Mouse (Mus musculus) thymus, adult 2 months (tissue): ENCODE data around the gene Erich6. TPM values are rescaled to one million over a fixed set of nuclear protein-coding genes. Genes with fewer than 3 reads are reported as not detected.

Experiments
- DNase-seq: peaks from one replicate; pipeline ENCODE4 v3.0.0; 2021
- H3K27ac ChIP-seq: fragments of 200-500 bp; 2 replicates; pipeline ENCODE4 v1.5.1; 2012; ENCODE audit warnings: low read length, control low read depth; ENCODE audit not compliant: control insufficient read depth, insufficient read depth
- H3K27me3 ChIP-seq: fragments of 200-500 bp; 2 replicates; pipeline ENCODE4 v1.6.1; 2012; ENCODE audit warnings: mild to moderate bottlenecking, low read length, moderate library complexity, mixed read lengths; ENCODE audit not compliant: control insufficient read depth, insufficient read depth
- H3K36me3 ChIP-seq: fragments of 200-500 bp; 2 replicates; pipeline ENCODE4 v1.6.1; 2012; ENCODE audit warnings: mild to moderate bottlenecking, low read length, moderate library complexity; ENCODE audit not compliant: control insufficient read depth, insufficient read depth
- H3K4me1 ChIP-seq: fragments of 200-500 bp; replicated peaks from 2 replicates; pipeline ENCODE4 v1.6.1; 2012; ENCODE audit warnings: low read length; ENCODE audit not compliant: control insufficient read depth, insufficient read depth
- H3K4me3 ChIP-seq: fragments of 200-500 bp; 2 replicates; pipeline ENCODE4 v1.5.1; 2012; ENCODE audit warnings: mild to moderate bottlenecking, low read length, control low read depth, moderate library complexity; ENCODE audit not compliant: control insufficient read depth, insufficient read depth
- CTCF ChIP-seq: fragments of 200-500 bp; IDR thresholded peaks from 2 replicates; pipeline ENCODE4 v1.5.1; 2012; ENCODE audit warnings: mild to moderate bottlenecking, control low read depth, low read length, moderate library complexity, borderline replicate concordance; ENCODE audit not compliant: control insufficient read depth, poor library complexity, insufficient read depth; ENCODE audit errors: extremely low read depth
- POLR2A ChIP-seq: fragments of 200-500 bp; IDR thresholded peaks from 2 replicates; pipeline ENCODE4 v1.6.1; 2012; ENCODE audit warnings: mild to moderate bottlenecking, low read length, control low read depth, moderate library complexity; ENCODE audit not compliant: control insufficient read depth, poor library complexity, insufficient read depth; ENCODE audit errors: extremely low read depth
- WGBS: fragments of 180-500 bp; shearing (Covaris S2); methylation state at CpG from one replicate; pipeline ENCODE4 v1.1.7; 2018; 5-methylcytosine and 5-hydroxymethylcytosine counted together
- polyA plus RNA-seq: library from polyadenylated mRNA; depleted of rRNA; stranded (reverse); fragments of >200 nt; gene quantifications from 2 replicates; pipeline ENCODE4 v1.2.3, GENCODE M21; 2012

Erich6 gene
- polyA plus RNA-seq, 1 experiment = not detected

DNA sequence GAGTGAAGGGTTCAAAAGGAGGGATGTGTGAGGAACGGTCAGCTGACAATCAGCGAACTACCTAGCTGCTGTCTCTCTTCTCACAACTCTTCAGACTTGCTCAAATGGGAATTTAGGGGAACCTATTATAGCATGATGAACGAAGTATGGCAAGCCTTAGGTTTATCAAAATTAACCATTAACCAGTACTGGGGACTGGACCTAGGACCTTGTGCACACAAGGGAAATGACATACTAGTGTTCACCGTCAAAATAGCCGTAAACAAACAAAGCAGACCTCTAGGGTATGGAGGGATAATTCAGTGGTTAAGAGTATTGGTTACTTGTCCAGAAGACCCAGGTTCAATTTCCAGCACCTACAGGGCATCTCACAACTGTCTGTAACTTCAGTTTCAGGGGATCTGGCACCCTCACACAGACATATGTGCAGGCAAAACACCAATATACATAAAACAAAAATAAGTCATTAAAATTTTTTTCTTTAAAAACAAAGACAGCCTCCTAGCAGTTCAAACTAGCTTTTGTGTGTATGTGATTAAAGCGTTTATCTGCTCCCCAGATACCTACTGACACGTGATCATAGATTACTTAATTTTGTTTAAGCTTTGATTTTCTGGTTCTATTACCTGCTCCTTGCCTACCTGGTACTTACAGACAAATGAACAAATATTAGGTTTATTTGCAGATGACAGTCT lies 44.1 kb upstream of the Erich6 start:
- no peaks in the 10 kb centered on the region for H3K27me3 ChIP-seq
- H3K4me1 ChIP-seq = 0 out of 2 replicates have a peak, but pooled peaks cover 3% of the 10 kb centered on the region
- WGBS = 94% methylated on average over 7 of the region's 7 CpGs
- no peaks in the 10 kb centered on the region for H3K36me3 ChIP-seq
- TF ChIP-seq POLR2A (no peak), CTCF (no peak)
- no peak overlapping the region for H3K27ac ChIP-seq
- no peak for DNase-seq
- H3K4me3 ChIP-seq = no peak overlapping the region

DNA sequence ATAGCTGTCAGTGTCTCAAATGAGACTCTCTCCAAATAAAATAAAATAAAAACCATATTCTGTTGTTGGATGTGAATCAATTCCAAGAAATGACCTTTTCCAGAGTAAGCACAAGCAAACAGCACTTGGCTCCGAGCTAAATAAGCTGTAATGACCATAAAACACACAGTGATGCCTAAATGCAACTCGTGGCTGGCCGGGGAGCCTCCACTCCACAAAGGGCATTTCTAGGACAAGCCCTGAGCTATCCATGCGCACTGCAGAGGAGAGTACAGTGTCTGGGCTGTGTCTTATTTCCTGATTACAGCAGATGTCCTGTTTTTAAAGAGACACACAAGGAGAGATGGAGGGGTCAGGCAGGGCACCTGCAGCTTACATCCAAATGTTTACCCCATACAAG lies 43.0 kb upstream of the Erich6 start:
- Histone ChIP-seq H3K27me3 (no peaks in the 10 kb centered on the region), H3K4me3 (no peak overlapping the region), H3K36me3 (peaks cover 4% of the 10 kb centered on the region; the same call in 1 of the 2 replicates), H3K27ac (no peak overlapping the region), H3K4me1 (0 out of 2 replicates have a peak, but pooled peaks cover 3% of the 10 kb centered on the region)
- TF ChIP-seq CTCF (no peak), POLR2A (no peak)
- 89% methylated on average over 4 of the region's 4 CpGs for WGBS
- DNase-seq = no peak

DNA sequence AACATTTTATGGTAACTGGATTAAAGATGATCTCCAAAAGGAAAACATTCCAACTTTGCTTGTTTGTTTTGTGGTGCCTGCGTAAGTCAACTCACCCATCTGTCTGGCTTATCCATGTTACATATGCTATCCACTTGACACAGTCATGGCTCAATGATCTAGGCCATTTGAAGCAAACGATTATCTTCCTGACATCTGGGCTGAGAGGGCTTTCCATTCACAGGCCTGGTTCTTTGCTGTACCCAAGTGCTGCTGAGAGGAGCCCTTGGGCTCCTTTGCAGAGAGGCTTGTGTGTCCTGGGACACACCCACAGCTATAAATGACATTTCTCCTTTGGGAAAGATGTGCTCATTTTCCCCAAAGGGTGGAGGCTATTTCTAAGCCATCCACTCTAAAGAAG lies 41.9 kb upstream of the Erich6 start:
- H3K4me3 ChIP-seq = no peak overlapping the region
- 90% methylated on average over 2 of the region's 2 CpGs for WGBS
- 0 out of 2 replicates have a peak, but pooled peaks cover 3% of the 10 kb centered on the region for H3K4me1 ChIP-seq
- H3K27me3 ChIP-seq = no peaks in the 10 kb centered on the region
- DNase-seq = no peak
- no peak for TF ChIP-seq CTCF
- no peak for TF ChIP-seq POLR2A
- H3K27ac ChIP-seq = no peak overlapping the region
- peaks cover 6% of the 10 kb centered on the region; the same call in 1 of the 2 replicates for H3K36me3 ChIP-seq

DNA sequence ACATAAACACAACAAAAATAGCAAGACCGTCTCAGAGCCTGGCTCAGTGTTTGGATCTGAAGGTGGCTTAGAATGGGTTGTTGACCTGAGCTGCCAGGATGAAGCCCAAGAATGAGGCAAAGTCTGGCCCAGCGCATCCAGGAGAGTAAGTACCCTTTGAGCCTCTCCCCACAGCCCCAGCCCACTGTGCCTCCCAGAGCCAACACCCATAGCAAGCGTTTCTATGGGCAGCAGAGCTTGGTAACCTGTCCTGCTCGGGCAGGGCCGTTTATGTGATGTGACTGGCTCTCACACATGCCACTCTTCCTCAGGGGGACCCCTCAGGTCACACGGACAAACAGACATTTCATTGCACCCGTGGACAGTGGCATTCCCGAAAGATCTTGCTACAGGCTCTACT lies 41.4 kb upstream of the Erich6 start:
- Histone ChIP-seq H3K4me1 (0 out of 2 replicates have a peak, but pooled peaks cover 3% of the 10 kb centered on the region), H3K4me3 (no peak overlapping the region), H3K27me3 (no peaks in the 10 kb centered on the region), H3K27ac (no peak overlapping the region), H3K36me3 (peaks cover 6% of the 10 kb centered on the region; the same call in 1 of the 2 replicates)
- no peak for DNase-seq
- WGBS = 91% methylated on average over 8 of the region's 8 CpGs
- TF ChIP-seq CTCF (no peak), POLR2A (no peak)

DNA sequence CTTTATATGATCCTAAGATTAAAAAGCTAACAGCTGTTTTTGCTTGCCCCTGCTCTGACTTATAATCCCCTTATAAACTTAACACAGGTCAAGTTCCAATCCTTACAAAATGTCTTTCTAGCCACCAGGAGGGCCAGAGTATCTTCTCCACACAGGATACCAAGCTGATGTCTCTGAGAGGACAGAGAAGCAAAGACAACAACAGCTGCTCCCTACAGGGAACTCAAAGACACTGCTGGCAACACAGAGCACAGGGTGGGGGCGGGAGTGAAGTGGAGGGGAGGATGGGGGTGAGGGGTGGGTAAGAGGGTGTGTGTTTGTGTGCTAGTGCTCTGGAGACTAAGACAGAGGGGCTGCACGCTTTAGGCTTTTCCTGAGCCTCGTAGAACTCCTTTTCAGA lies 40.6 kb upstream of the Erich6 start:
- Histone ChIP-seq H3K36me3 (peaks cover 6% of the 10 kb centered on the region; the same call in 1 of the 2 replicates), H3K4me3 (no peak overlapping the region), H3K27ac (no peak overlapping the region), H3K4me1 (0 out of 2 replicates have a peak, but pooled peaks cover 3% of the 10 kb centered on the region), H3K27me3 (no peaks in the 10 kb centered on the region)
- DNase-seq = no peak
- WGBS = 91% methylated on average over 3 of the region's 3 CpGs
- TF ChIP-seq POLR2A (no peak), CTCF (no peak)

DNA sequence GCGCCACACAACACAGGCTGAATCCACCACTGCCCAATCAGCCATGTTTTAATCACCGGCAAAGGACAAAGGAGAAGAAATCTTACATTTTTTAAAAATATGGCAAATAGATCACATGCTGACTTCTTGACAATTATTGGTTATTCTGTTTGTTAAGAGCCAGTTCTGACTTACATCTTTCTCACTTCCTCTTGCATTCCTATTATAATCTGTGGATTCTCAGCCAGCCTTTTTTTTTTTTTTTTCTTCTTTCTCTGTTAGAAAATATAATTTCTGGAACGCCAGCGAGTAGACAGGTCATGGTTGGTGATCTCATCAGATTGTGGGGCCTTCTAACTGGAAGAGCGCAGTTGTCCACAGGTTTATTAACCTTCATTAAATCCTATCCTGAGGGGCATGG lies 36.3 kb upstream of the Erich6 start:
- DNase-seq = no peak
- TF ChIP-seq CTCF (no peak), POLR2A (no peak)
- Histone ChIP-seq H3K4me1 (peaks cover under 1% of the 10 kb centered on the region; the same call in 1 of the 2 replicates), H3K27ac (no peak overlapping the region), H3K36me3 (peaks cover 6% of the 10 kb centered on the region; the same call in 1 of the 2 replicates), H3K4me3 (no peak overlapping the region), H3K27me3 (no peaks in the 10 kb centered on the region)
- WGBS = 96% methylated on average over 5 of the region's 5 CpGs
